Mouse (Mus musculus) midbrain, embryonic 10.5 days (tissue): ENCODE data around the gene Fance. TPM values are rescaled to one million over a fixed set of nuclear protein-coding genes. Genes with fewer than 3 reads are reported as not detected.

Source experiments
- polyA plus RNA-seq: library from polyadenylated mRNA; unstranded; fragments of >200 nt; fragmentation: Nextera tagmentation; extraction: Ambion mirVana; gene quantifications from 2 replicates; pipeline ENCODE4 v1.2.1, GENCODE M21; 2016

The Fance gene
- polyA plus RNA-seq, 1 experiment from 2014 or later: 30.8 TPM

Other genes with a start within 250 kb of the Fance start
- gene Tcp11, start 232.9 kb upstream of the Fance start, polyA plus RNA-seq: 0.86 and 1.2 TPM in 2 replicates
- gene Scube3, start 171.4 kb upstream of the Fance start, polyA plus RNA-seq: 9.5 and 10.8 TPM in 2 replicates
- gene Zfp523, start 136.4 kb upstream of the Fance start, polyA plus RNA-seq: 32.4 and 38.0 TPM in 2 replicates
- gene Def6, start 105.7 kb upstream of the Fance start, polyA plus RNA-seq: 3.1 TPM in 2 replicates
- 1.5 and 1.7 TPM in 2 replicates for gene Ppard, start 80.8 kb upstream of the Fance start, polyA plus RNA-seq
- 426 and 489 TPM in 2 replicates for gene Rpl10a, start 15.0 kb downstream of the Fance start, polyA plus RNA-seq
- 5.0 and 5.2 TPM in 2 replicates for gene Tead3, start 37.3 kb downstream of the Fance start, polyA plus RNA-seq
- gene Tulp1, start 51.7 kb downstream of the Fance start, polyA plus RNA-seq: 2.8 and 5.0 TPM in 2 replicates
- 28.9 and 31.9 TPM in 2 replicates for gene Fkbp5, start 204.0 kb downstream of the Fance start, polyA plus RNA-seq
- not detected in 2 replicates for gene Armc12, start 217.3 kb downstream of the Fance start, polyA plus RNA-seq
- not detected in 2 replicates for gene Clpsl2, start 235.9 kb downstream of the Fance start, polyA plus RNA-seq
- not detected in 2 replicates for gene Clps, start 247.2 kb downstream of the Fance start, polyA plus RNA-seq